Mouse (Mus musculus): ENCODE data around the gene Slc38a1.
A peak's percentile ranks its signal among the peaks of the same experiment; 100 is the strongest.

Gene Slc38a1

GRCm38 (mm10) chr15:96607422-96607821 lies 35.3 kb downstream of the Slc38a1 start:
- DNase-seq, result no peak

DNA sequence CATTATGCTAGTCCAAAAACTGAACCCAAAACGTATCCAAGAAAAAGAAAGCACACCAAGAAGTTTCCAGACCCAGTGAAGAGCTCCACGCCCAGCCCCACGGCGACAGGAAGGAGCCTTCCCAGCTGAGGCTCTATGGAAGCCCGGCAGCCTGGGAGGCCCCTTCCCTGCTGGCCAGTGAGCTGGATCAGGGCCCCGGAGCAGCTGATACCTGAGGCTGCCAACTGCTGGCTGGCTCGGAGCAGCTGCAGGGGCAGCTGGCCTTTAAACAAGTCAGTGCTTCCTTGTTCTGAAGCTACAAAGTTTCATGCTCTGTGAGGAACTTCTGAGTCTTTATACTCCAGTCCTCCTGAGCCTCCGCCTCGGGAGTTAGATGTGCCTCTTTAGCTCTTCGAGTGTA lies 38.4 kb downstream of the Slc38a1 start:
- peak; percentile 31 to 51 for DNase-seq

DNA sequence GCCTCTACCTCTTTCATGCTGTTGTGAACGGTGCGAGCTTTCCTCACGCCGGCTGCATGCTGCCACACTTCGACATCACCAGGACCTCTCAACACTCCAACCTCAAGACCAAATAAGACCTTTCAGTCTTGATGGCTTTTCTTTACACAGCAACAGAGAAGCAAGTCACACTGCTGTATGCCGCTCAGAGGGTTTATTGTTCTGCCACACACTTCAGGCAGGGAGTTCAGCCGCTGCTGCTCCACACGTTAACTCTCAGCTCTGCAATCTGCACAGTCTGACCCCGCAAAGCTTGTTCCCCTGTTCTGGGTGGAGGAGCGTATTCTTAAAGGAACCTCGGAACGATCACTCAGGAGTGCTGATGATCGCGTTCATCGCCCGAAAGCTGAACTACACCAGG lies 40.7 kb downstream of the Slc38a1 start:
- no peak for DNase-seq

- no peak for DNase-seq
These were observed 42.6 kb downstream of the Slc38a1 start for GRCm38 (mm10) chr15:96599852-96600781.

GRCm38 (mm10) chr15:96598888-96599578 lies 43.7 kb downstream of the Slc38a1 start:
- DNase-seq, result no peak

- DNase-seq, result no peak
These were observed 45.6 kb downstream of the Slc38a1 start for GRCm38 (mm10) chr15:96597116-96597515.

DNA sequence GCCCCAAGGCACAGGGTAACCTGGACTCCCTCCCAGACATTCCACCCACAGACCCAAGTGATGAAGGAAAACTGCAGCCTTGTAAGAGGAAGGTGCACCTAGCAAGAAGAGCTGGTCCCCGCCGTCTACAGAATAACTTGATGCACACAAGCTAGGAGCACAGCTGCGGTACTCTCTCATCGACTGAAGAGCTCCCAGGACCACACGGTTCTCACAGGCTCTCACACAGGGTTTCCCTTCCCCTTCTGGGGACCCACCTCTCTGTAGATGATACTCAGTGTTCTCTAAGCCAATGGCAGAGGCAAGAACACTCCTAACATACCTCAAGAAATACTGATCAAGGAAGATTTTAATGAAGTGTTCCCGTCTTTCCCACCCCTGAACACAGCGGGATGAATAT lies 48.4 kb downstream of the Slc38a1 start:
- no peak for DNase-seq

GRCm38 (mm10) chr15:96593866-96594265 lies 48.8 kb downstream of the Slc38a1 start:
- no peak for DNase-seq

GRCm38 (mm10) chr15:96593457-96593856 lies 49.3 kb downstream of the Slc38a1 start:
- no peak for DNase-seq

DNA sequence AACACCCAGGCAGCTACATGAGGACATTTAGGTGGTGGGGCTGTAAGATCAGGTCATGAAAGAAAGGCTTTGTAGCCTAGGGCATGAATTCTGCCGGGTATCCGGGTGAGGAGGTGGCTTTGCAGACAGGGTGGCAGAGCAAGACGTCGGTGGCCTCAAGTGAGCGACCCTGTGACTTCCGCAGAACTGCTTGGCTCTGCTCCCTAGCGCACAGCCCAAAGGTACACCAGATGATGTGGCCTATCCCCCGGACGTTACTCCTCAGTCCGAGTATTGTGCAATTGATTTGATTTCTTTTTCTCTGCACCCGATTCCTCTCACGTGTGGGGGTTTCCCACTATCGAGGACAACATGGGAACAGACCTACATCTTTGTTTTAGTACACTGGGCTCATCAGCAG lies 49.7 kb downstream of the Slc38a1 start:
- no peak for DNase-seq

- no peak for DNase-seq
These were observed 50.8 kb downstream of the Slc38a1 start for GRCm38 (mm10) chr15:96591876-96592417.

DNA sequence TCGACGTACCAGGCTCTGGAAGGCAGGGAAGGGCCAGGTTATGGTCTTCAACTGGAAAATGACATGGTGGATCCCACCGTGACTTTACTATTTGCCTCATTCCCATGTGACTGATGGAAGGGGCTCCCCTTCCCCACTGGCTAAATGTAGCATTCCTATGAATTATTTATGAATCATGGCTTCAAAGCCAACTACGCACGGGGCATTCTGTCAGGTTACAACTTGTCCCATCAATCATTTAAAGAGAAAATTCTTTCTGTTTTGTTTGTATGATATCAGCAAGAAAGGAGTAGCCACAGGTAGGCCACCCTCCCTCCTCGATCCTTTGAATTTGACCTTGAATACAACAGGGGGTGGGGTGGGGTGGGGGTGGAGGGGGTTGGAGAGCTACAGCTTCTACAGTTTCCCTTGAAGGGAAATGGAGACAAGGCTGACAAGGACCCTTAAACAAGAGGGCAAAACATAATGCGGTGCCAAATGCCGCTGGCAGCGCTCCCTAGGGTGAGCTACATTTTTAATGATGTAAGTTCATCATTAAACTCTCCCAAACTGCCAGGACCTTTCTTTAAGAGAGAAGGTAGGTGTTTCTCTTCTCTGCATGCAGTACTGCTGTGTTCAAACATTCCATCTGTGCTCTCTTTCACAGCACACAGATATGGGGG lies 53.6 kb downstream of the Slc38a1 start:
- no peak for DNase-seq

DNA sequence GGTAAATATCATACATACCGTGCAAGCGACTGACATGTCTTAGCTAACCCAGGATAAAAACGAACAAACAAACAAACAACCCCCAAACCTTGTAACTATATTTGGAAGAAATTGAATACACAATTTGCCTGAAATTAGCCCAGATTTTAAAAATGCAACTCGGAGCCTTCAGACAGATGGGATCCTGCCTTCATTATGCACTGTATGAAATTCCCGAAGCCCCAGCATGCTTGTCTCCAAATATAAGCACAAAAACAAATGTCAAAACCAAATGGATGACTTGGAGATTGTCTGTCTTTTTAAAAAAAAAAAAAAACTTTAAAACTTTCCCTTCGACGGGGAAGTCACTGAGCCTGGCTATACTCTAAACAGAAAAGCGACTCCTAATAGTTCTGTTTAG lies 54.7 kb downstream of the Slc38a1 start:
- no peak for DNase-seq

- no peak for DNase-seq
These were observed 59.2 kb downstream of the Slc38a1 start for GRCm38 (mm10) chr15:96583371-96584008.

- no peak for DNase-seq
These were observed 65.7 kb downstream of the Slc38a1 start for GRCm38 (mm10) chr15:96576998-96577397.

DNA sequence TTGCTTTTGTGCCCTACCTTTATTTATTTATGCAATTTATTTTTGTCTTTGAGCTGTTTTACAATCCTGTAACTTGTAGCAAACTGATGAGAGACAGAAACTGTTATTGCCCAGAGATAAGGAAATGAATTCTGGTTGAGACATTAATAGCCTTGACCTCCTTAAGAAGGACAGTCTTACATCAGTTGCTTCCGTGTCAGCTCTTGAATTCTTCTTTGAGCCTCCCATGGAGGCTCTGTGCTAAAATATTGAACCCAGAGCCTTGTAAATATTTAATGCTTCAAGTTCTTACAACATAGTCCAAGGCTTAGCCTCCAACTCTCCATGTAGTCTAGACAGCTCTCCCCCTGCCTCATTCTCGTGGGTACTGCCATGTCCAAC lies 73.7 kb downstream of the Slc38a1 start:
- no peak for DNase-seq

- peak in 1 of 2 experiments; percentile 29 for DNase-seq
These were observed 74.3 kb downstream of the Slc38a1 start for GRCm38 (mm10) chr15:96568271-96568982.

DNA sequence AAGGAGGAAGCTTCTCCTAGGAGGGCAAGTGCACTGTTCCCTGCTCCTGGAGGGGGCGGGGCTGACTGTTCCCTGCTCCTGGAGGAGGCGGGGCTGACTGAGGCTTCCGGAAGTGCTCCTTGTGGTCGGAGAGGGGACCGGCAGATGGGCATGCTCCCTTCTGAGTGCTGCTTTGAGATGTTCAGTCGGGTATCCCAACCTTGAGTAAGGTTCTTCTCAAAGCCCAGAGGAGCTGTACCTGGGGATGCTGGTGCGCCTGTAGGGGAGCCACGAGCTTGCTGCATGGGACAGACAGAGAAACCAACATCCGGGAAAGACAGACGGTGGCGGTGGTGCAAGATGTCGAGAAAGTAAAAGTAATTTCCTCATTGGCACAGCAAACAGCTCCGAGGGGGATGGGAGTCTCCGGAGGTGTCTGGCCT lies 75.9 kb downstream of the Slc38a1 start:
- peak in 1 of 2 experiments; percentile 27 for DNase-seq

DNA sequence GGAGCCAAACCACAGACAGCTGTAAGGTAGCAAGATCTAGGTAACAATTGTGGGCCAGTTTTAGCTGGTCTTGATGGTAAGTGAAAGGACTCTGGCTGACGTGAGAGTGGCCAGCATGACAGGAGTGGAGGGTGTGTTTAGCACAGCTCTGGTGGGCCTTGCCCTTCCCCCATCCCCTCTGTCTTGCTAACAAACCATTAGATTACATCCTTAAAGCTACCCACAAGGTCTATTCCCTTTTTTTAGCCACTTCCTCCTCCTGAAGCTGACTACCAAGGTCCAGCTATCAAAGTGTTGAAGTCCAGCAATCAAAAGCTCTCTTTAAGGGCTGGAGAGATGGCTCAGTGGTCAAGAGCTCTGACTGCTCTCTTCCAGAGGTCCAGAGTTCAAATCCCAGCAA lies 78.9 kb downstream of the Slc38a1 start:
- DNase-seq, result no peak

DNA sequence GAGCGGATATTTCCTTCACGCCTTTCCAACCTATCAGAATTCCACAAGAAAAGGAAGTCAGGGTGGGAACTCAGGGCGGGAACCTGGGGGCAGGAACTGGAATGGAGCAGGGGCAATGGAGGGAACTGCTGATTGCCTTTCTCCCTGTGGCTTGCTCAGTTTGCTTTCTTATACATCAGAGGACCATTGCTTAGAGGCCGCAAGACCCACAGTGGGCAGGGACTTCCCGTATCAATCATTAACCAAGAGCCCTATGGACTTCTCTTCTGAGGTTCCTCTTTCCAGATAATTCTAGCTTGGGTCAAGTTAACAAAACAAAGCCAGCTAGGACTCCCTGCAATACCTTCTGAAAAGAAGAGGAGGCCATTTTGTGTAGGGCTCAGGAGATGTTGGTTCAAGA lies 80.2 kb downstream of the Slc38a1 start:
- no peak for DNase-seq

GRCm38 (mm10) chr15:96560576-96561298 lies 82.0 kb downstream of the Slc38a1 start:
- no peak for DNase-seq

Measured in cerebellum, postnatal 25 days (tissue).